Mouse (Mus musculus) naive thymus-derived CD4-positive, alpha-beta T cell, adult 2 months (primary cell): ENCODE measurements around the gene Cst3.

ENCODE experiments used
- DNase-seq: peaks from one replicate; pipeline ENCODE4 v3.0.0-alpha.2; 2011; ENCODE audit warnings: low read depth

Cst3 gene

DNA sequence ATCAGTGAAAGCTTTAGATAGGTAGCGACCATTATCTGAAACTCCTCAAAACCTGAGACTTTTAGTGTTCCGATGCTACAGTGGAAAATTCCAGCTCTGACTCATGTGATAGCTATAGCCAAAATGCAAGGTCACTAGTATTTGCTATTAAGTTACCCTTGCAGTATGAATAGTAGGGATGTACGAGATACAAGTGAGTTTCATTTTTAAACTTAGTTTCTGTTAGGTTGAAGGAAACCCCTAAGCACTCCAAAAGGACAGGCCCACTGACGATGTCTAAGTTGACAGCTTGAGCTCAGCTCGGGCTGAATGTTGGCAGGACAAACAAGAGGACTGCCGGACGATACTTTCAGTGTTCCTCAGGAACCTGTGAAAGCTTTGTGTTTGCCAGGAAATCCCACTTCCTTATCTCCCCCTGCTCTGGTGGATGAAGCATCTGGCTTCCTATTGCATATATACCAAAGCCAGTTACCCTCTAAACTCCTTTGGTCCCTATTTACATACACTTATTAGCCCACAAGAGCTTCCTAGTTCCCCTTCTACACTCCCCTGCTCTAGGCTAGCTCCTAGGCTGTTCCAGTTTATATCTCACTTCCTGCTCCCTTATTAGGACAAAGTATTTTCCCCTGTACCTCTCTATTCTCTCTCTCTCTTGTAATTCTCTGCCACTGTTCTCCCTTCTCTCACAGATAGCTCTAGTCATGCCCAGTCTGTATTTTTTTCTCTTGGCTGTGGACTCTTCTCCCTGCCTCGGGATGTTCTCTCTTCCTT lies 18.7 kb downstream of the Cst3 start:
- no peak for DNase-seq

DNA sequence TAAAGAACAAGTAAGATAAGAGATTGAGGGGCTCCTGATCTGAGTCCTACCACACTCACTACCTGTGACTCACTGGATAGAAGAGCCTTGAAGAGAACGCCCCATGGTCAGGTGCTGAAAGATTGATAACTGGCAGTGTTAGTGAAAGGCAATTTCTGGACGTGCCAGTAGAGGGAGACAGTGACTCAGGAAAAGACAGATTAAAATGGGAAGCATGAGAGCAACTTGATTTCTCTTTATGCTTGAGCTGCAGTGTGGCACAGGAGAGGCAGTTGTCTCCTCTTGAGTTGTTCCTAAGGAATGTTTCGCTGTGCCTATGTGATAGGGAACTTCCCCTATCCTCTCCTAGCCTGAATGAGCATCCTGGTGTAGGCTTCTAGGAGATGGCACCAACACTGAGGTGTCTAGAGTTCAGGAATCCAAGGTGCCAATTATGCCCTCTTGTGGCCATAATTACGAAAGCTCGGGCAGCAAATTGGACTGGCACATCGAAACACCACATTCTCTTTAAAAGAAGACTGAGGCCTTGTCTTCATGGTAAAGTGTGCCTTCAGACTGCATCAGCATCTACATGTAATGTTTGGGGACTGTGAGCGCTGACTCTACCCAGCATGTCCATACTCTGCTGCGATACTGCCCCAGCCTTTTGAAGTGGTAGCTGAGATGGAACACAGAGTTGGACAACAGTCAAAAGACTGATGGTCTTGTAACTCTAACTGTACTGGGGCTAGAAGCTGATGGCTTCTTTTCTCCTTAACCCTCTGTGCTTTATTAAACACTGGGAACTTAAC lies 24.2 kb downstream of the Cst3 start:
- DNase-seq, result peak; percentile 53

DNA sequence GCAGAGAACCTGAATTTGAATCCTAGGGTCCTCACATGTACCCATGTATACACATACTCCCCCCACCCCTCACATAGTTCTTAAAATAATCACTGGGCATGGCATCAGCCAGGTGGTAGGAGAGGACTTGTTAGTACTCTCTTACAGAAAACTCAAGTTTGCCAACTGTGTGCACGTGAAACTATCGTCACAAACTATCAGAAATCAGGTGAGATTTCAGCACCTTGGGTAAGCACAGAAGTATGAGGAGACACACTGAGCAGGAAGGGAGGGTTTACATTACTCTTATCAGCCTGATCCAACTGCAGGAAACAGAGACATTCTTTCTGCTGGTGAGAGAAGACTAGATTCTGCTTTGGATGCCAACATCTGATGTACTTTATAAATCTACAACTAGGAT lies 36.3 kb downstream of the Cst3 start:
- DNase-seq, result no peak

DNA sequence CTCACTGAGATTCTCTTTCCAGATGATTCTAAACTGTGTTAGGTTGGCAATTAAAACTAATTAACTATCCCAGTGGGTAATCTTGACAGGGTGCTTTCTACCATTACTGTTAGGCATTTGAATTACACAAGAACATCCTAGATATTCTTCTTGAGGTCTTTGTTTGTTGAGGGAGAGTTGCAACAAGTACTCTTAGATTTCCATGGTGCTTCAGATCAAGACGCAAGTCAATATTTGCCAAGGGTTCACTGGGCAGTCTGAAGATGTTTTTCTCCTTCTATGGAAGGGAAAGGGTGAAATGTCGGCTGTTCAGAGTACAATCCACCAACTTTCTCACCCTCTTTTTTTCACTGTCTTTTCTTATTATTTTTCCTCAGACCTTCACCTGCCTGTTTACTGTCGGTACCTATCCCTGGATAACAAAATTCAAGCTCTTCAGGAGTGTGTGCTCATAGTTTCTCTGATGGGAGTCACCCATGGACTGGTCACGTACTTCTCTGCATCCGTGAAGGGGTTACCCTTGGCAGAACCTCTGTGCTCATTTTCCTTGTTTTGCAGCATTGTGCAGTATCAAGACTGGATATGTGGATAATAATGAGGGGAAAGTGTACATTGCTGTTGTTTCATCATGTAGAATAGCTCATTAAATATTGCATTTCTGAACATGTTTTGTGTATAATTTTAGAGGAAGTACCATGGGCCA lies 37.3 kb downstream of the Cst3 start:
- DNase-seq, result no peak

DNA sequence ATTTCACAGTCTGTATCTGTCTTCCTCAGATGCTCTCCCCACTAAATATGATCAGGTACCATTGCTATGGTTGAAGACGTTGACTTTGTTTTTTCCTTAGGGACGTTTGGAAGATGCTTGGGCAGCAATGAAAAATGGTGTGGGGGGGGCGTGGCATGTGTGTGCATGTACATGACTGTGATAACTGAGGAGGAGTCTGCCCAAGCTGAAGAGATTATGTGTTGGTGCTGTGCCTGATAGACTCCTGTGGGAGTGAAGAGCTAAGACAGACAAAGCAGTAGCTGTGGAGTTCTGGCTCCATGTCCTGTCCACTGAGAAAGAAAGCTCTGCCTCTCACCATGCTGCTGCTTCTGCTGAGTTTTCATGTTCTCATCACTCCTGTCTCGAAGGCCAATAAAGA lies 40.6 kb downstream of the Cst3 start, which contains the start of gene Cst9:
Gene Cst9 (plus strand): TSS at position 236 of the 400 bp plus-strand sequence.
- no peak for DNase-seq

DNA sequence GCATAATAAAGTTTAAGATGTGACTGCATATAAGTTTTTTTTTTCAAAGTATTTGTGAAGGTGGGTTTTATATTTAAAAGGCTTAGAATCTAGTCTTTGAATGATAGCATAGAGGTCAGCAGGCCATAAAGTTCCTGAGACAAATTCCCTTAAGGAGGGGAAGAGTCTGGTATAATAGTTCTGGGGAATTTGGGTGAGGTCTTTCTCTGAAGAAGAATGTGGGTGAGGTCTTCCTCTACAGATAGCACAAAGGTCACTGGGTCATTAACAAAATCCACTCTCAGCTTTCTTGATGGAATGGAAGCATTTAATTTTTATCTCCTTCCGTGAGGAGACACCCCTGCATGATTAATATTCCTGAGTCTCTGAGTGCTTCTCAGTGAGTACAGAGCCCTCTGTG lies 49.5 kb downstream of the Cst3 start:
- no peak for DNase-seq
